Mouse (Mus musculus): ENCODE measurements at regions not wholly inside any gene's neighbourhood (a gene's known extent, or its start where the extent isn't known, plus 50 kb on each side); places are given as distances from the start of the nearest gene placed in this dataset.
A peak's percentile ranks its signal among the peaks of the same experiment; 100 is the strongest.

DNA sequence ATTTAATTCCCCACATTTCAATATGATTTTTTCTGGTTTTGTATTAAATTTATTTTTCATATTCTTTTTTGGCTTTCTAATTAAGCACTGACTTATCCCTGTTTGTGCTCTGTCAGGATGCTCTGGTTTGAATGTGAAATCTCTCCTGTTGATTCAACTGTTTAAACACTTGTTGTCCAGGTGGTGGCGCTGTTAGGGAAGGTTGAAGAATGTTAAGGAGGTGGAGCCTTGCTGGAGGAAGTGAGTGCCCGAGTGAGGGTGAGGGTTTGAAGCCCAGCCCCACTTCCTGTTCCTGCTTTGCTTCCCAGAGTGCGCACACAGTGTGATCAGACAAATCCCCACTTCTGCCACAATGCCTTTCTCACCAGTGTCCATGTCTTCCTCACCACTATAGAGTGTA lies 263.4 kb downstream of the Osr1 start:
- Histone ChIP-seq H3K9me3 (ENCODE audit: control insufficient read depth, insufficient read depth, low read depth, low read length) (no peaks in the 10 kb centered on the region), H3K9ac (ENCODE audit: insufficient read depth, low read depth, low read length, poor library complexity, severe bottlenecking) (no peak overlapping the region), H3K27ac (ENCODE audit: insufficient read depth, low read depth, low read length, poor library complexity, severe bottlenecking) (no peak overlapping the region), H3K36me3 (ENCODE audit: control insufficient read depth, insufficient read depth, low read length, poor library complexity, severe bottlenecking) (no peaks in the 10 kb centered on the region), H3K4me1 (ENCODE audit: control insufficient read depth in 2 of 2, insufficient read depth in 2 of 2, low read length in 2 of 2, poor library complexity in 1 of 2) (no peaks in the 10 kb centered on the region), H3K4me3 (ENCODE audit: insufficient read depth in 1 of 2, low read depth in 1 of 2, low read length in 2 of 2, poor library complexity in 1 of 2, severe bottlenecking in 1 of 2) (no peak overlapping the region)
- in situ Hi-C loops (cut with MboI; ENCODE audit: low sequenced_read_pairs in 2 of 2, unreplicated experiment in 2 of 2): no loop called here
- TF ChIP-seq HCFC1 (IDR thresholded peaks at IDR 0.05; ENCODE audit: borderline replicate concordance, insufficient read depth, low read length): no peak
- no peak for TF ChIP-seq ZNF384 (IDR thresholded peaks at IDR 0.05; ENCODE audit: low read depth, low read length)
- TF ChIP-seq CHD2 (IDR thresholded peaks at IDR 0.05; ENCODE audit: low read depth, low read length): no peak
- TF ChIP-seq ZC3H11A (IDR thresholded peaks at IDR 0.05; ENCODE audit: borderline replicate concordance, low read depth, low read length): no peak
- TF ChIP-seq MAFK (IDR thresholded peaks at IDR 0.05; ENCODE audit: insufficient read depth, low read depth, low read length): no peak
- peak; percentile 19 for DNase-seq (ENCODE audit: low read depth, low spot score)

DNA sequence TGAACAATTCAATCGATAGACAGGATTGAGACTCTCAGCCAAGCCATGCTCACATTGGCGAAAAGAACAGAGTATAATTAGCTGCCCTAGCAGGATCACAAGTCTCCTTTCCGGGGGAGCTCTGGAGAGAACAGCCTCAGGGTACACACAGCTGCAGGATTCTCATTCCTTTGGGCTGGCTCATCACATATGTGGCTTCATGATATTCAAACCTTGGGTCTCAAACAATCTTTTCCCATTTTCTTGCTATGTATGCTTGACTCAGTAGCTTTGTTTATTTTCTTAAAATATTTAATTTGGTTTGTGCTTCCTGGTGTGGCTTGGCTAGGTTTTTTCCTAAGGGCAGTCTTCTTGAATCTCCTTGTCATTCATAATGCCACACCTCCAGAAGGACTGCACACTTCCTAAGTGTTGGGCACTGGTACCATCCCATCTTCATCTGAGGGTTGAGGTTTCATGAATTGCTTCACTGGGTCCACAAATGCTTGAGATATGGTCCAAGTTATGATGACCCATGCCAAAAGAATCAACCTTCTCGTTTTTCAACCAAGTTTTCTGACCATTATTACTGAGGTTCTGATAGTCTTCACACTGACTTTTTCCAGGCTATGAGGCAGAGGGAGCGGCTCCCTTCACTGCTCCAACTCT lies 269.4 kb downstream of the Osr1 start:
- H3K9me3 ChIP-seq (ENCODE audit: control insufficient read depth, insufficient read depth, low read depth, low read length): no peaks in the 10 kb centered on the region
- in situ Hi-C loops (cut with MboI; ENCODE audit: low sequenced_read_pairs in 2 of 2, unreplicated experiment in 2 of 2): no loop called here
- no peaks in the 10 kb centered on the region for H3K4me1 ChIP-seq (ENCODE audit: control insufficient read depth in 2 of 2, insufficient read depth in 2 of 2, low read length in 2 of 2, poor library complexity in 1 of 2)
- H3K27ac ChIP-seq (ENCODE audit: insufficient read depth, low read depth, low read length, poor library complexity, severe bottlenecking): no peak overlapping the region
- H3K36me3 ChIP-seq (ENCODE audit: control insufficient read depth, insufficient read depth, low read length, poor library complexity, severe bottlenecking): no peaks in the 10 kb centered on the region
- H3K4me3 ChIP-seq (ENCODE audit: insufficient read depth in 1 of 2, low read depth in 1 of 2, low read length in 2 of 2, poor library complexity in 1 of 2, severe bottlenecking in 1 of 2): no peak overlapping the region
- H3K9ac ChIP-seq (ENCODE audit: insufficient read depth, low read depth, low read length, poor library complexity, severe bottlenecking): no peak overlapping the region
- no peak for TF ChIP-seq ZC3H11A (IDR thresholded peaks at IDR 0.05; ENCODE audit: borderline replicate concordance, low read depth, low read length)
- TF ChIP-seq CHD2 (IDR thresholded peaks at IDR 0.05; ENCODE audit: low read depth, low read length): no peak
- no peak for TF ChIP-seq MAFK (IDR thresholded peaks at IDR 0.05; ENCODE audit: insufficient read depth, low read depth, low read length)
- no peak for TF ChIP-seq HCFC1 (IDR thresholded peaks at IDR 0.05; ENCODE audit: borderline replicate concordance, insufficient read depth, low read length)
- no peak for TF ChIP-seq ZNF384 (IDR thresholded peaks at IDR 0.05; ENCODE audit: low read depth, low read length)
- DNase-seq (ENCODE audit: low read depth, low spot score): no peak

DNA sequence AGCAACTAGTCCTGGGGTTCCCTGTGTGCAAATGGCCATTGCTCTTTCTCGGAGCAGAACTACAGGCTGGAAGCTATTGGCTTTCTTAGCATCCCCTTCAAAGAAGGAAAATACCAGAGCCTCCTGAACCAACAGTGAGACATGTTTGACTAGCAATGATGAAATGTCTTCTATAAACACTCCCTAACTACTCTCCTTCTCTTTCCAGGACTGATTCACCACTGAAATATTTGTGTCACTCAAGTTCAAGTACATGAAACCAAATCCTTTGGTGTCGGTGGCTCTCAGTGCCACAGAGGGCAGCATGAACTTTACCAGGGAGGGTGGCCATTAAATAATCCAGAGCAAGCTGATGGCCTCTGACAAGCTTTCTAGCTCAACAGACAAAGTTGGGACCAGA lies 270.0 kb downstream of the Osr1 start:
- in situ Hi-C loops (cut with MboI; ENCODE audit: low sequenced_read_pairs in 2 of 2, unreplicated experiment in 2 of 2): no loop called here
- no peak overlapping the region for H3K27ac ChIP-seq (ENCODE audit: insufficient read depth, low read depth, low read length, poor library complexity, severe bottlenecking)
- DNase-seq (ENCODE audit: low read depth, low spot score): no peak
- H3K9me3 ChIP-seq (ENCODE audit: control insufficient read depth, insufficient read depth, low read depth, low read length): no peaks in the 10 kb centered on the region
- no peak for TF ChIP-seq MAFK (IDR thresholded peaks at IDR 0.05; ENCODE audit: insufficient read depth, low read depth, low read length)
- TF ChIP-seq HCFC1 (IDR thresholded peaks at IDR 0.05; ENCODE audit: borderline replicate concordance, insufficient read depth, low read length): no peak
- TF ChIP-seq ZNF384 (IDR thresholded peaks at IDR 0.05; ENCODE audit: low read depth, low read length): no peak
- no peak for TF ChIP-seq ZC3H11A (IDR thresholded peaks at IDR 0.05; ENCODE audit: borderline replicate concordance, low read depth, low read length)
- TF ChIP-seq CHD2 (IDR thresholded peaks at IDR 0.05; ENCODE audit: low read depth, low read length): no peak
- H3K9ac ChIP-seq (ENCODE audit: insufficient read depth, low read depth, low read length, poor library complexity, severe bottlenecking): no peak overlapping the region
- no peaks in the 10 kb centered on the region for H3K4me1 ChIP-seq (ENCODE audit: control insufficient read depth in 2 of 2, insufficient read depth in 2 of 2, low read length in 2 of 2, poor library complexity in 1 of 2)
- no peak overlapping the region for H3K4me3 ChIP-seq (ENCODE audit: insufficient read depth in 1 of 2, low read depth in 1 of 2, low read length in 2 of 2, poor library complexity in 1 of 2, severe bottlenecking in 1 of 2)
- no peaks in the 10 kb centered on the region for H3K36me3 ChIP-seq (ENCODE audit: control insufficient read depth, insufficient read depth, low read length, poor library complexity, severe bottlenecking)

DNA sequence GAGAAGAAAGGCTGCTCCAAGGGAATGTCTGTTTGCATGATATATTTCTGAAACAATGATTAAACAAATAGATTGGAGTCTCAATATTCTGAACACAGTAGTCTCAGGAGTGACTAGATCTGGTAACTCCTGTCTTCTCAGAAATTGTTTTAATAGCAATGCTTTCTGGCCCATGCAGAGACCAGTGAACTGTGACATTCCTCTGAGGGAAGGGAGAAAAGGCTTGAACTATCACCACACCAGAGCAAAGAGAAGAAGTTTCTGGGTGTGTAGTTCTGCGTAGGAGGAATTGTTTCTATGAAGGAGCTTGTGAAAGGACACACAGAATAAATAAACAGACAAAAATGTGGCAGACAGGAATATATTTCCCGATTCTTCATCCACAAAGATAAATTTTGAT lies 277.1 kb downstream of the Osr1 start:
- no peak overlapping the region for H3K9ac ChIP-seq (ENCODE audit: insufficient read depth, low read depth, low read length, poor library complexity, severe bottlenecking)
- H3K4me1 ChIP-seq (ENCODE audit: control insufficient read depth in 2 of 2, insufficient read depth in 2 of 2, low read length in 2 of 2, poor library complexity in 1 of 2): no peaks in the 10 kb centered on the region
- no peaks in the 10 kb centered on the region for H3K9me3 ChIP-seq (ENCODE audit: control insufficient read depth, insufficient read depth, low read depth, low read length)
- no peaks in the 10 kb centered on the region for H3K36me3 ChIP-seq (ENCODE audit: control insufficient read depth, insufficient read depth, low read length, poor library complexity, severe bottlenecking)
- in situ Hi-C loops (cut with MboI; ENCODE audit: low sequenced_read_pairs in 2 of 2, unreplicated experiment in 2 of 2): no loop called here
- TF ChIP-seq CHD2 (IDR thresholded peaks at IDR 0.05; ENCODE audit: low read depth, low read length): no peak
- no peak for DNase-seq (ENCODE audit: low read depth, low spot score)
- H3K4me3 ChIP-seq (ENCODE audit: insufficient read depth in 1 of 2, low read depth in 1 of 2, low read length in 2 of 2, poor library complexity in 1 of 2, severe bottlenecking in 1 of 2): no peak overlapping the region
- no peak overlapping the region for H3K27ac ChIP-seq (ENCODE audit: insufficient read depth, low read depth, low read length, poor library complexity, severe bottlenecking)

Measured in ES-E14 (cell line).